25 mouse cellular contexts compared by ENCODE assay signal in genomic region chr5:98430060-98430459, GRCm38 (mm10).
DNase-seq lines count a peak whose midpoint lies in the region; ATAC-seq lines count a peak whose summit lies in the region.
"Had no signal": no experiment of that assay in that cellular context is flagged by ENCODE, and none has a peak within 500 bp of the region (broad histone marks: within the 10 kb centered on the region; RNA-seq: fewer than 3 reads in every experiment).

No protein-coding gene starts in this region.

- H3K27me3 ChIP-seq in kidney, embryonic 15.5 days = no peaks in the 10 kb centered on the region
- no peaks in the 10 kb centered on the region for H3K27me3 ChIP-seq in hindbrain, embryonic 13.5 days
- H3K27me3 ChIP-seq: embryonic facial prominence, embryonic 15.5 days; heart, embryonic 15.5 days; neural tube, embryonic 13.5 days had no signal

- no peak overlapping the region for H3K4me3 ChIP-seq in kidney, embryonic 15.5 days (replicated peaks)
- H3K4me3 ChIP-seq in hindbrain, embryonic 13.5 days = no peak overlapping the region
- H3K4me3 ChIP-seq: embryonic facial prominence, embryonic 10.5 days; embryonic facial prominence, embryonic 15.5 days; heart, embryonic 10.5 days; heart, embryonic 15.5 days; neural tube, embryonic 13.5 days had no signal

- no peak overlapping the region for H3K4me2 ChIP-seq in kidney, embryonic 15.5 days
- no peak overlapping the region for H3K4me2 ChIP-seq in hindbrain, embryonic 13.5 days
- H3K4me2 ChIP-seq: embryonic facial prominence, embryonic 15.5 days; heart, embryonic 15.5 days; lung, embryonic 14.5 days; neural tube, embryonic 13.5 days had no signal

- WGBS in kidney, embryonic 15.5 days = 55% methylated on average over 7 of the region's 7 CpGs
- WGBS in hindbrain, embryonic 13.5 days = 60% methylated on average over 7 of the region's 7 CpGs

- H3K9me3 ChIP-seq in kidney, embryonic 15.5 days (replicated peaks) = no peaks in the 10 kb centered on the region
- H3K9me3 ChIP-seq in hindbrain, embryonic 13.5 days = no peaks in the 10 kb centered on the region
- H3K9me3 ChIP-seq: embryonic facial prominence, embryonic 10.5 days; embryonic facial prominence, embryonic 15.5 days; heart, embryonic 10.5 days; heart, embryonic 15.5 days; neural tube, embryonic 13.5 days had no signal

- no peaks in the 10 kb centered on the region for H3K36me3 ChIP-seq in kidney, embryonic 15.5 days
- H3K36me3 ChIP-seq in hindbrain, embryonic 13.5 days = no peaks in the 10 kb centered on the region
- H3K36me3 ChIP-seq: embryonic facial prominence, embryonic 10.5 days; embryonic facial prominence, embryonic 15.5 days; heart, embryonic 10.5 days; heart, embryonic 15.5 days; neural tube, embryonic 13.5 days had no signal

- DNase-seq in kidney, postnatal 36 days = no peak
- peak; percentile 60 for DNase-seq in 3T3-L1 (ENCODE audit: low read depth, low spot score)
- peak; percentile 48 for DNase-seq in adrenal gland, adult 2 months
- peak; percentile 44 to 46 for DNase-seq in adrenal gland, postnatal 36 days
- DNase-seq in right cerebral cortex, postnatal 36 days (ENCODE audit: low spot score in 2 of 2) = no peak
- no peak for DNase-seq in gastrocnemius, postnatal 4 days (ENCODE audit: low spot score in 2 of 2)
- DNase-seq: cerebellum, adult 2 months; cerebellum, postnatal 25 days; gastrocnemius, postnatal 14 days; heart, adult 11 months; kidney, adult 8-10 months; kidney, postnatal 10 days; liver; lung, embryonic 14.5 days had no signal

- peak overlapping the region; percentile 54; the same call in 1 of the 2 replicates for H3K27ac ChIP-seq in kidney, embryonic 15.5 days
- H3K27ac ChIP-seq in hindbrain, embryonic 13.5 days = no peak overlapping the region
- H3K27ac ChIP-seq: embryonic facial prominence, embryonic 10.5 days; embryonic facial prominence, embryonic 15.5 days; heart, embryonic 10.5 days; heart, embryonic 15.5 days; liver, embryonic 14.5 days; neural tube, embryonic 13.5 days had no signal

- ATAC-seq in kidney, embryonic 15.5 days (replicated peaks; ENCODE audit: low FRiP score) = no peak
- no peak for ATAC-seq in hindbrain, embryonic 13.5 days (ENCODE audit: low FRiP score)
- ATAC-seq: forebrain, embryonic 14.5 days; intestine, embryonic 16.5 days; midbrain, embryonic 16.5 days had no signal

- H3K4me1 ChIP-seq in kidney, embryonic 15.5 days = peaks cover 14% of the 10 kb centered on the region
- H3K4me1 ChIP-seq in hindbrain, embryonic 13.5 days (replicated peaks) = no peaks in the 10 kb centered on the region
- H3K4me1 ChIP-seq: embryonic facial prominence, embryonic 10.5 days; embryonic facial prominence, embryonic 15.5 days; heart, embryonic 10.5 days; heart, embryonic 15.5 days; neural tube, embryonic 13.5 days had no signal

- no peak overlapping the region for H3K9ac ChIP-seq in kidney, embryonic 15.5 days
- no peak overlapping the region for H3K9ac ChIP-seq in hindbrain, embryonic 13.5 days
- H3K9ac ChIP-seq: embryonic facial prominence, embryonic 15.5 days; heart, embryonic 15.5 days; liver, embryonic 14.5 days; lung, embryonic 14.5 days; neural tube, embryonic 13.5 days had no signal

Comparison
In these comparisons a context has a peak if more than half of its experiments do, and no peak if none do; other contexts are left out.
1. DNase-seq: peak in 3T3-L1 (single experiment), adrenal gland, adult 2 months (single experiment) and adrenal gland, postnatal 36 days (2 of 2); none in kidney, postnatal 36 days (0 of 2), right cerebral cortex, postnatal 36 days (0 of 2) and gastrocnemius, postnatal 4 days (0 of 2).